Mouse (Mus musculus): Measurements from ENCODE around the gene Pef1. TPM values are rescaled to one million over a fixed set of nuclear protein-coding genes. Genes with fewer than 3 reads are reported as not detected.
A peak's percentile ranks its signal among the peaks of the same experiment; 100 is the strongest.

The Pef1 gene
- total RNA-seq, 2 experiments from 2014 or later: 31.3 to 40.1 TPM

DNA sequence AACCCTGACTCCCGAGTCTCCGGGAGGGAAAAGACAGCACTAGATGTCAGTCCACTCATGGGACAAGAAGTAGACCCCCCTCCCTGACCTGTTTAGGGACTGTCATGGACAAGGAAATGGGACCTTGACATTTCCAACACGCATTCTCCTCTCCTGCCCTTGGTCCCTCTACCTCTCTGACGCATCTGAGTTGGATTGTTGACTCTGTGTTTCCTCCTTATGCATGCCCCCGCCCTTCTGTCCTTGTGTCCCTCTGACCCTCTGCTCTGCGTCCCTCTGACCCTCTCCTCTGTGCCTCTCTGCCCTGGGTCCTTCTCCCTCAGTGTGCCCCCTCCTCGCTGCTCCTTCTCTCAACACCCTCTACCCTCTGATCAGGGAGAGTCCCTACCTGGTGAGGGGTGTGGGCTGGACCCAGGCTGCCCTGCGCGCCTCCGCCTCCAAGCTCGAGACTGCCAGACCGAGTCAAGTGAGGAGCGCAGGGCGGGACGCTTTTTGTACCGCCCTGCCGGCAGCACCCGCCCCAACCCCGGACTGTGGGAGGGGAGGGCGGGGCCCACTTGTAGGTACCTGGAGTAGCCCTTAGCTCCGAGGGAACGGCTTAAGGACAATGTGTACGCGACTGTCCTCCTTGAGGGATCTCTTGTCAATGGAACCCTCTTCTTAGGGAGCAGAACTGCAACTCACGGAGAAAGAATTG lies 72.1 kb downstream of the Pef1 start:
- DNase-seq: peak; percentile 79 to 87

- DNase-seq: peak; percentile 63 to 82
Observed at GRCm38 (mm10) chr4:130175072-130175711, 72.8 kb downstream of the Pef1 start, which contains the start of gene Tinagl1. TSS of gene Tinagl1 (minus strand) at chr4:130175122.

DNA sequence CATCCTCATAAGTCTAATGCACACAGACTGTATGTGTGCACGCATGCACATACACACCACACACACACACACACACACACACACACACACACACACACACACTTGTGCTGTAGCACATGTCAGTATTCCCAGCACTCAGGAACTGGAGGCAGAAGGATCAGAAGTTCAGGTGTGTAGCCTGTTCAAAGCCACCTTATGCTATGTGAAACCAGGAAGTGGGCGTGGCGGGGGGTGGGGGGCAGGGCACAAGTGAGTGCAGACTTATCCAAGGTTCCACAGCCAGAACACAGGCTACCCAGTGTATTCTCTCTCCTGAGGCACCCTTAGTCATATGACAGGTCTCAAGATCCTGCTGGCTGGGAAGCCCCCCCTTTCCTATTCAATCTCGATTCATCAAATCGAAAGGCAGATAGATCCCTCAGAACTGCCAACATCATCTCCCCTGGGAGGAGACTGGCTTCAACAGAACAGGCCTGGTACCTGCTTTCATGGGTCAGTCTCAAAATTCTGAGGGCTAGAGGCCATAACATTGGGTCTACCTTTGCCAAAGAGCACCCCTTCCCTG lies 73.9 kb downstream of the Pef1 start:
- DNase-seq: no peak

DNA sequence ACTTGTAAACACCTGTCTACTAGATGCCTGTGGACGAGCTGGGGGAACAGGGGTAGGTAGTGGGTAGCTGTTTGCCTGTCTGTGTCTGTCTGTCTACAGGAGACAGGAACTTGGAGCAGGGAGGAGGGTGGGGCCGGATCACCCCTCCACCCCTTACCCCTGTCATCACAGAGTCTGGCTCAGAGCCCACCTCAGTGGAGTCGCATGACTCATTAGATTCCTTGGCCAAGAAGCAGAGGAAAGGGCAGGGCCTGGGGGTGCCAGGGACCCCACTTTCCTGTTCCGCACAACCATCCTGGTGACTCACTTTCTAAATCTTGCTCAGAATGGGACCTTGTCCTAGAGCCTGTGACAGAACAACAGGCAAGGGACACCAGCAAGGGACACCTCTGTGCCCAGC lies 74.7 kb downstream of the Pef1 start:
- DNase-seq: peak; percentile 62 to 85

- no peak for DNase-seq
Observed at GRCm38 (mm10) chr4:130177536-130177935, 75.2 kb downstream of the Pef1 start.

Other genes with a start within 250 kb of the Pef1 start
- not detected for gene Spocd1, start 173.3 kb upstream of the Pef1 start, total RNA-seq (2021)
- 1 to 10 TPM; 2.1 to 2.4 TPM for gene Adgrb2, start 117.7 kb upstream of the Pef1 start, total RNA-seq (2021)
- gene Col16a1, start 54.7 kb upstream of the Pef1 start, total RNA-seq (2021): 1 to 10 TPM; 4.5 to 4.6 TPM
- gene Hcrtr1, start 36.8 kb downstream of the Pef1 start, total RNA-seq (2021): not detected
- 10 to 100 TPM; 55.7 to 66.1 TPM for gene Tinagl1, start 72.6 kb downstream of the Pef1 start, total RNA-seq (2021)
- gene Gm853, start 119.8 kb downstream of the Pef1 start, total RNA-seq (2021): not detected
- 1 to 10 TPM; 2.0 to 2.2 TPM for gene Serinc2, start 176.6 kb downstream of the Pef1 start, total RNA-seq (2021)
- 1,000 to 10,000 TPM; 5,802 to 6,041 TPM for gene Fabp3, start 206.0 kb downstream of the Pef1 start, total RNA-seq (2021)
- not detected for gene Gm10570, start 206.1 kb downstream of the Pef1 start, total RNA-seq (2021)